Mouse (Mus musculus) erythroblast, embryonic 14.5 days (primary cell): ENCODE results near the gene Mpped2.

Experiments used
- GATA1 ChIP-seq: IDR thresholded peaks from 2 replicates; pipeline ENCODE4 v1.6.1; 2012; ENCODE audit warnings: low read length, inconsistent platforms, mixed read lengths
- TAL1 ChIP-seq: IDR thresholded peaks from 3 replicates; pipeline ENCODE4 v1.6.1; 2012; ENCODE audit warnings: low read length, inconsistent platforms, mixed read lengths

DNA sequence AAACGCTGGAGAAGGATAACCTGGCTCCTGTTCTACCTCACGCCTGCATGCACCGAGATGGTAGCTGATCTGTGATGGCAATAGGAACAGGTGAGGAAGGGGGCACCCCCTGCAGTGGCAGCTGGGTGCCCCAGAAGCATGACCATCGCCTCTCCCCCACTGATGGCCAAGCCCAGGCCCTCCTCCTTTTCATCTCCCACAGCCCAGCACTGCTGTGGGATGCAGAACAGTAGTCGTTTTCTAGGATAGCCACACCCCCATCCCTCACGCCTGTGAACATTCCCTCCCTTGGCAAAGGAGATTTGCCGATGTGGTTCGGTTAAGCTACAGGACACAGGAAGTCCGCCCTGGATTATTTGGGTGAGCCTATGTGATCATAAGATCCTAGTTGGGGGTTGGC, 151.1 kb downstream of the Mpped2 start:
- TF ChIP-seq GATA1 (no peak), TAL1 (no peak)
